In the genomic region with DNA sequence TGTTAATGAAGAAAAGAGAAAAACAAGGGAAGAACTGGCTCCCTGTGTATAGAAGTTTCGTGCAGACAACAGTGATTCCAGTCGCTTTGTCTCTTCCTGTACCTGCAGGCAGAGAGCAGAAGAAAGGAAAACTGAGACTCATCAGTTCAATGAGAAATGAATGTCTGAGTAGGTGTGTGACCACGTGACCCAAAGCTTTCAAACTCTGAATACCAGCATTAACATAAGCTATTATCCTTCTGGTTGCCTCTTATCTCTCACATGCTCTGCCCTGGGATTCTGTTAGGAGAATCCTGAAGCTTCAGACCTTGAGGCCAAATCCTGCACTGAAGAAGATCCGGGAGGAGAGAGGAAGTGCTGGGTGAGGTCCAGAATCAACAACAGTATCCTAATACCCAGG, we compare ENCODE assay signal across 27 mouse cellular contexts.
DNase-seq lines count a peak whose midpoint lies in the region; ATAC-seq and TF ChIP-seq lines count a peak whose summit lies in the region.
"Had no signal": no experiment of that assay in that cellular context is flagged by ENCODE, and none has a peak within 500 bp of the region (broad histone marks: within the 10 kb centered on the region; RNA-seq: fewer than 3 reads in every experiment).

No protein-coding gene starts in this region.

- peak; percentile 35 for ATAC-seq in inflammation-experienced regulatory T-cells, adult 6 months
- ATAC-seq in limb, embryonic 12.5 days (ENCODE audit: insufficient number of reproducible peaks, insufficient read depth, low FRiP score, low TSS enrichment, low read depth), result no peak
- ATAC-seq: activated CD4-positive, CD25-positive, alpha-beta regulatory T cell, adult 4 months; Patski had no signal

- no peaks in the 10 kb centered on the region for H3K79me2 ChIP-seq in CH12.LX (replicated peaks; ENCODE audit: control insufficient read depth, extremely low read depth, insufficient read depth, poor library complexity, severe bottlenecking)

- no peak overlapping the region for H3K4me3 ChIP-seq in CH12.LX (replicated peaks in 1 of 3; ENCODE audit: low read depth in 2 of 3, low read length in 2 of 3, poor library complexity in 1 of 3)
- no peak overlapping the region for H3K4me3 ChIP-seq in limb, embryonic 12.5 days (replicated peaks)
- H3K4me3 ChIP-seq: embryonic facial prominence, embryonic 13.5 days; erythroblast, embryonic 14.5 days; forebrain, embryonic 12.5 days; heart, adult 2 months; heart, embryonic 13.5 days; hindbrain, embryonic 12.5 days; liver, embryonic 13.5 days had no signal

- H3K27ac ChIP-seq in CH12.LX (ENCODE audit: insufficient read depth, low read depth), result no peak overlapping the region
- peak overlapping the region; percentile 69; the same call in 1 of the 2 replicates for H3K27ac ChIP-seq in limb, embryonic 12.5 days
- H3K27ac ChIP-seq: embryonic facial prominence, embryonic 13.5 days; forebrain, embryonic 12.5 days; heart, adult 2 months; heart, embryonic 13.5 days; hindbrain, embryonic 12.5 days; kidney, postnatal 0 days; liver, embryonic 13.5 days had no signal

- dilution Hi-C loops in CH12.LX (cut with MboI; ENCODE audit: extremely low pct_ligation_motif_present, extremely low pct_unique_long_range_greater_than_20kb, low sequenced_read_pairs), result no loop called here

- no peak for TF ChIP-seq CTCF in CH12.LX (conservative IDR thresholded peaks at IDR 0.05 in 1 of 2, IDR thresholded peaks at IDR 0.05 in 1 of 2; ENCODE audit: low read depth in 2 of 2, low read length in 2 of 2)

- TF ChIP-seq EP300 in CH12.LX (IDR thresholded peaks at IDR 0.05; ENCODE audit: low read length), result no peak

- TF ChIP-seq RAD21 in CH12.LX (IDR thresholded peaks at IDR 0.05; ENCODE audit: low read depth, low read length), result no peak

- H3K4me1 ChIP-seq in CH12.LX (ENCODE audit: control insufficient read depth in 1 of 2, insufficient read depth in 2 of 2), result no peaks in the 10 kb centered on the region
- H3K4me1 ChIP-seq in limb, embryonic 12.5 days (replicated peaks), result peaks cover 15% of the 10 kb centered on the region

- H3K27me3 ChIP-seq in CH12.LX (replicated peaks), result no peaks in the 10 kb centered on the region
- no peaks in the 10 kb centered on the region for H3K27me3 ChIP-seq in limb, embryonic 12.5 days
- H3K27me3 ChIP-seq: embryonic facial prominence, embryonic 13.5 days; heart, embryonic 13.5 days; Patski had no signal

- WGBS in limb, embryonic 12.5 days, result 83% methylated on average over 4 of the region's 4 CpGs

- no peak overlapping the region for H3K4me2 ChIP-seq in CH12.LX (ENCODE audit: insufficient read depth, low read depth, poor library complexity, severe bottlenecking)
- H3K4me2 ChIP-seq in limb, embryonic 12.5 days, result no peak overlapping the region
- H3K4me2 ChIP-seq: embryonic facial prominence, embryonic 13.5 days; forebrain, embryonic 12.5 days; heart, embryonic 13.5 days; hindbrain, embryonic 12.5 days; liver, embryonic 13.5 days had no signal

- no peak for TF ChIP-seq POLR2A in CH12.LX (IDR thresholded peaks at IDR 0.05; ENCODE audit: low read depth, low read length)

- H3K9me3 ChIP-seq in CH12.LX (replicated peaks; ENCODE audit: low read length), result no peaks in the 10 kb centered on the region
- no peaks in the 10 kb centered on the region for H3K9me3 ChIP-seq in limb, embryonic 12.5 days
- H3K9me3 ChIP-seq: embryonic facial prominence, embryonic 13.5 days; forebrain, embryonic 12.5 days; heart, embryonic 13.5 days; hindbrain, embryonic 12.5 days; liver, embryonic 13.5 days had no signal

- intact Hi-C loops in heart, postnatal 10 days (cut with DNase I), result no loop called here

- in situ Hi-C loops in CH12.LX (cut with MboI; ENCODE audit: low pct_ligation_motif_present, low pct_unique_long_range_greater_than_20kb, low sequenced_read_pairs), result no loop called here

- DNase-seq in CH12.LX (ENCODE audit: extremely low read depth) (no peak), ES-CJ7 (ENCODE audit: low read depth, low spot score) (peak; percentile 4)
- DNase-seq in spleen, postnatal 10 days (ENCODE audit: low spot score in 2 of 2), result no peak
- DNase-seq in heart, postnatal 10 days, result no peak
- no peak for DNase-seq in gastrocnemius, postnatal 25 days
- DNase-seq: adrenal gland, postnatal 10 days; B cell, adult 2 months; cerebellum, adult 2 months; cerebellum, postnatal 25 days; gastrocnemius, postnatal 36 days; heart, adult 2 months; liver, embryonic 13.5 days; lung, postnatal 10 days; midbrain, embryonic 14.5 days; right cerebral cortex, postnatal 14 days; spleen, adult 18-20 months; thymus, adult 2 months had no signal

- H3K9ac ChIP-seq in CH12.LX (ENCODE audit: insufficient read depth, low read depth), result no peak overlapping the region
- H3K9ac ChIP-seq in limb, embryonic 12.5 days (replicated peaks), result no peak overlapping the region
- H3K9ac ChIP-seq: embryonic facial prominence, embryonic 13.5 days; forebrain, embryonic 12.5 days; heart, embryonic 13.5 days; hindbrain, embryonic 12.5 days; liver, embryonic 13.5 days had no signal

- H3K36me3 ChIP-seq in CH12.LX (replicated peaks in 1 of 2; ENCODE audit: control insufficient read depth in 1 of 2, insufficient read depth in 1 of 2, low read length in 1 of 2), result no peaks in the 10 kb centered on the region
- no peaks in the 10 kb centered on the region for H3K36me3 ChIP-seq in limb, embryonic 12.5 days
- H3K36me3 ChIP-seq: embryonic facial prominence, embryonic 13.5 days; forebrain, embryonic 12.5 days; heart, embryonic 13.5 days; hindbrain, embryonic 12.5 days; liver, embryonic 13.5 days had no signal

TF ChIP-seq in CH12.LX, 34 proteins besides CTCF, POLR2A, EP300 and RAD21:
- TF ChIP-seq USF2 (conservative IDR thresholded peaks at IDR 0.05; ENCODE audit: low read depth, low read length) (peak; percentile 38), ZC3H11A (IDR thresholded peaks at IDR 0.05; ENCODE audit: low read depth, low read length) (no peak), SIN3A (IDR thresholded peaks at IDR 0.05; ENCODE audit: low read length) (no peak), TBP (conservative IDR thresholded peaks at IDR 0.05; ENCODE audit: low read depth, low read length) (no peak), USF1 (IDR thresholded peaks at IDR 0.05; ENCODE audit: low read depth, low read length) (peak; percentile 25; the same call in 1 of the 2 replicates)
